Mouse (Mus musculus): ENCODE measurements around the gene Fam114a1.

Fam114a1 gene

DNA sequence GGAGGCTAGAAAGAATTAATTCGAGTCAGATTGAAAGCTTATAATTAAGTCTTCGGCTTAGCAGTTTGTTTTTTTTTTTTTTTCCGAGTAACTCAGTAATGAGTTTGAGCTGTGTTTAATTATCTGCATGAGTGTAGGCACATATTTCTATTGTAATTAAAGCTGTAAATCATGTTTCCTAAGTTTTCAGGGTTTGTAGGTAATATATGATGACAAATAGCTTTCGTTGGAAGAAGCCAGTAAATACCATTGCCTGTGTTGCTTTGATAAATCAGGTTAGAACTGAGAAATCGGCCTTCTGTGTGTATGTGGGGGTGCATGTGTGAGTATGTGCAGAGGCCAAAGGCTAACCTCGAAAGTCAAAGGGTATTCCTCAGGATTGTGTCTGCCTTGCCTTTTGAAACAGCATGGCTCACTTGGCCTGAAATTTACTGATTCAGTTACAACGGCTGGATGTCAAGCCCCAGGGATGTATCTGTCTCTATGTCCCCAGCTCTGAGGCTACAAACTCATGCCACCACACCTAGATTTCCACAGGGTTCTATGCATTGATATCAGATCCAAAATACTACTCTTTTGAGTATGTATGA, 34.2 kb downstream of the Fam114a1 start:
- DNase-seq (ENCODE audit: low spot score in 2 of 2): no peak

DNA sequence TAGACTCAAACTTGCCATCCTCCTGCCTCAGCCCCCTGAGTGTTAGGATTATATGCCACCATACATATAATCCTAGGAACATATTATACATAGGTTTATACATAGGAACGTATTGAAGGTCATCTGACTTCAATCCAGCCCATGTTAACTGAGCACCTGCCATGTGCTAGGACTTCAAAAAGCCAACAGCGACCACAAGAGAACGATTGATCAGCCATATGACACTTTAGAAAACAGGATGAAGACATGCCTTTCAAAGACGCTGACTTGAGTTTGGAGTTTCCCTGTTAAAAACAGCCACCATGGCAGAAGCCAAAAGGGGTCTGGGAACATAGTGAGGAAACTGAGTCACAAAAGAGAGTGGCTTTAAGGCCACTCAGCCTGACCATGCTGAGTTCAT, 35.4 kb downstream of the Fam114a1 start:
- DNase-seq (ENCODE audit: low spot score in 2 of 2): no peak

DNA sequence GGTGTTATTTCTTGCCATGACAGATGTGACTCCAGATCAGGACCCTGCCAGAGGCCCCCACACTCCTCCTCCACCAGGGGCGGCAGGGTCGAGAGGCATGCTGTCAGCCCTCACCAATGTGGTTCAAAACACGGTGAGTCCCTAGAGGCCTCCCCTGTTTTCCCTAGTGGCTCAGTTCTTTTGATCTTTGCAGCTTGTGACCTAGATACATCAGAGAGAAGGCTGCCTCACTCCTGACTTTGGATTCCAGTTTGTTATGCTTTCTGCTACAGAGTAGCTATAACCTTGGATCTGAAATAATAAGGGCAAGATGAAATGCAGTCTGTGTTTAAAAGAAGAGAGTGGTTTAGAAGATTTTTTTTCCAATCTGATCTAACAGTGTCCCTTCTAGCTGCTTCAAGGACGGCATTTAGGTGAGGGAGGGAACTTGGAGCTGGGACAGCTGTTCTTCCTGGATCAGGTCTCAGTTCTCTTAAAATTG, 36.2 kb downstream of the Fam114a1 start:
- DNase-seq (ENCODE audit: low spot score in 2 of 2): peak in 1 of 2 experiments; percentile 26

DNA sequence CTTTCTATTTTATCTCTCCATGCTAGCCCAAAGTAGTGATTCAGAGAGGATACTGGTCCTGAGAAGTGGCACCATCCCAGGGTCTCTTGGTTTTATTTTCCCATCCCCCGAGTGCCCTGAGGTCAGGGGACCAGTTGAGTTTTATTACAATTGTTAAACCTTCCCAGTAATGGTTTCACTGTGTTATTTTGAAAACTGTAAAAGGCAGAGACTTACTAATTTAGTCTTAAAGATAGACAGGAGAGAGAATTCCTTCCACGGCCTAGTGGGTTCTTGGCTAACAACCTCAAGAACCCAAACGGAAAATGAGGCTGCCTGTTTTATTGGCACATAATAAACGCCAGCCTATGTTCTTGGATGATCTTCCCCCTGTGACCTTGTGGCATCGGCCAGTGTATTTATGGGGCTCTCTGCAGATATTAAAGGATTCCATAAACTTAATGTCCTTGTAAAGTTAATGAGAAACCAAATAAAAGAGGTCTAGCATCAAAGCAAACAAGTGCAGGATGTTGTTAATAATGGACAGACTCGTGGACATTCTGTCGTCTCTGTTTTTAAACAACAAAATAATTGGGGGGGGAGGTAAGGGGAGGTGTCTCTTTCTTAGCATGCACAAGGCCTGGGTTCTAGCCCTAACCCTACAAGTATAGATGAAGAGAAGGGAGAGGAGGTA, 42.2 kb downstream of the Fam114a1 start:
- DNase-seq (ENCODE audit: low spot score in 2 of 2): no peak

DNA sequence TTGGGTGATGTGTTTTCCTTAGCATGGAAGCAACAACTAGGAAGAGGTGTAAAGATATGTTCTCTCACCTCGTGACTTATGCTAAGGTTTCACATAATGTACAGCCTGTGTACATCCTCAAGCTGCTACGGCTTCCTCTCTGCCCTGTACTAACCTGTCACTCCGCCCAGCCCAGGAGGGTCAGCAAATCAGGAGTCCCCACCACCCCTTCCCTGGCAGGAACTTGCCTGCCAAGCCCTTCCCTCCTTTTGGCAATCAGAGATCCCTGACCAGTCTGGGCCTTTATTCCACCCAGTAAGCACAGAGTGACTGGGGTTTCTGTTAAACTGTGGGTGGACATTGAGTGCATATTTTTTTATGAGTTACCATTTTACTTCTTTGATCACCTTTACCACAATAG, 45.6 kb downstream of the Fam114a1 start:
- no peak for DNase-seq (ENCODE audit: low spot score in 2 of 2)

DNA sequence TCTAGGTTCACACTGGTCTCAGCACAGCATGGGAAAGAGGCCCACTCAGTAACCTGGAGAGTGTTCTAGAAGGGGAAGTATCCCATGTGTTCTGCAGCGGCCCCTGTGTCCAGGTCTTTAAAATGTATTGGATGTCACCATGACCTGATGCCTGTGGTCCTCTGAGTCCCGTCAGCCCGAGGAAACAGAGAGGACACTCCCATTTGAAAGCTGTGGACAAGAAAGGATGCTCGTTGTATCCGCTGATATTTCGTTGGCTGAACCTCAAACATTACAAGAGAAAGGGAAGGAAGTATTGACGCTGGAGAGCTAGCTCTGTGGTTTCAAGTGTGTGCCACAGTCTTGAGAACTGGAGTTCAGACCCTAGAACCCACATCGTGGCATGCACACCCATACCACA, 49.2 kb downstream of the Fam114a1 start:
- no peak for DNase-seq (ENCODE audit: low spot score in 2 of 2)

DNA sequence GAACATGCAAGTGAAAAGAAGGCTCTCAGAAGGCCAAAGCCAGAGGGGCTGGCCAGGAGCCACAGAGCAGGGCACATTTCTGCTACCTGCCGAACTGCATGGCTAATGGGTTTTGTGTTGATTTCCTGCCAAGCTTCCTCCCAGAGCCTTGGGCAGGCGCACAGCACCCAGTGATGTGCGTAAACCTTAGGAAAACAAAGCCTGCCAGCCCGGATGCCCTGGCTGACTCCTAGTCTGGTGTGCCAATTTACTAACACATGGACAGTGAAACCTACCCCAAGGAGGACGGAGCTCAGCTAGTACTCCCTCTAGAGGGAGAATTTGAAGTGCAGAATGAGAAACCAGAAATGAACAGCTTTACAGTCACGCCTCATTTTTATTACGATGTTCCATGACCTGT, 50.0 kb downstream of the Fam114a1 start:
- peak in 1 of 2 experiments; percentile 5 for DNase-seq (ENCODE audit: low spot score in 2 of 2)

DNA sequence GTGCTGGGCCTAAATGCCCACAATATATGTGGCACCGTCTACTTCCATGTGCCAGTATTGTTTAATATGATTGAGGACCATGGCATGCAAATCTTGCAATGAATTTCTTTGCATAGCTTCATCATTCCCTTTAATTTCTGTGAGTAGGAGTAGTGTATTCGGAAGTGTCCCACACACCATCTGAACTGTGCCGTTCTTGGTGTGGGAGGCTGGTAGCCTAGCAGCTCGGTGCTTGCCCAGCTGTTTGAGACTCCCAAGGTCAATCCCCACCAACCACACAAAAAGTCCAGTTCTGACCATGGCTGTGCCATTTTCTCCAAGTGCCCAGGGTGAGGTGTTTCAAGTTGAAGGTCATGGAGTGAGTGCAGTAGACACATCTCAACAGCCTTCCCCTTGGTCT, 52.1 kb downstream of the Fam114a1 start:
- peak; percentile 52 to 57 for DNase-seq (ENCODE audit: low spot score in 2 of 2)

DNA sequence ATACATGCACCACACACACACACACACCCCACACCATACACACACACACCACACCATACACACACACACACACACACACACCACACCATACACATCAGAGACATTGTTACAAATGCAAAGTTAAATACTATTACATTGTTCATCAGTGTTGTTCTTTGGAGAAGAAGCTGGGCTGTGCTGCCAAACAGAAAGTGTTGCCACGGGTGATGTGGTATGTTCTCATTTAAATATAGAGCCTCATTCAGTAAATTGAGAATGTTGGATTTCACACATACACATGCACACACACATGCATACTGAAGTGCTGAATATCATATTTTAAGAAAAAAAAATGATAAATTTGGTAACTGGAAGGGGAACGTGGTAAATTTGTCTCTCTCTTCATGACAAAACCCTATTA, 54.8 kb downstream of the Fam114a1 start:
- no peak for DNase-seq (ENCODE audit: low spot score in 2 of 2)

DNA sequence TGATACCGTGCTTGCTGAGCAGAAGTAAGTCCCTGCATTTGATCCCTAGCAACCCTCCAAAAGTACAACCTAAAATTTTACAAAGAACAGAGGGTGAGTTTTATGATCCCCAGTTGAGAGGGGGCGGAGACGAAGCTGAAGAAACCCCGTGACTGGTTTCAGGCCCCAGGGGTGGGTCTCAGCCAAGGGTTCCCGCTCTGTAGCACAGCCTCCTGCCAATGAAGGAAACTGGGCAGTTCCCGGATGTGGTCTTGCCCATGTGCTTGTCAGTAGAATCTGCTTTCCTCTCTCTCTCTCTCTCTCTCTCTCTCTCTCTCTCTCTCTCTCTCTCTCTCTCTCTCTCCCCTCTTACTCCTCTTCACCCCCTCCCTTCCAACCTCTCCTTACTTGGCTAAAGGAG, 56.0 kb downstream of the Fam114a1 start:
- DNase-seq (ENCODE audit: low spot score in 2 of 2): no peak

DNA sequence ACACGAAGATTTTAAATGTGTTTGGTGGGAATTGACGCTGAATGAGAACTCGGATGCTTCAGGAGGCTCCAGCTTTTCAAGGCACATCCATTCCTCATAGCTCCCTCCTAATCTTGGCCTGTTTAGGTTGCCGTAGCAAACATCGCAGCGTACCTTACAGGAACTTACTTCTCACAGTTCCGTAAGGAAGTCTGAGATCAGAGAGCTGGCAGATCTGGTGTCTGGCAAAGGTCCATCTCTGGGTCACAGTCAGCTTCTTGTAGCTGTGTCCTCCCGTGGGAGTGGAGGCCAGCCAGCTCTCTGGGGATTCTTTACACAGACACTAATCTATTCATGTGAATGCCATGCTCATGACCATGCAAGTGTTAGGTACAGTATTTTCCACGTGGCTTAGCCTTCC, 56.9 kb downstream of the Fam114a1 start:
- DNase-seq (ENCODE audit: low spot score in 2 of 2): no peak

DNA sequence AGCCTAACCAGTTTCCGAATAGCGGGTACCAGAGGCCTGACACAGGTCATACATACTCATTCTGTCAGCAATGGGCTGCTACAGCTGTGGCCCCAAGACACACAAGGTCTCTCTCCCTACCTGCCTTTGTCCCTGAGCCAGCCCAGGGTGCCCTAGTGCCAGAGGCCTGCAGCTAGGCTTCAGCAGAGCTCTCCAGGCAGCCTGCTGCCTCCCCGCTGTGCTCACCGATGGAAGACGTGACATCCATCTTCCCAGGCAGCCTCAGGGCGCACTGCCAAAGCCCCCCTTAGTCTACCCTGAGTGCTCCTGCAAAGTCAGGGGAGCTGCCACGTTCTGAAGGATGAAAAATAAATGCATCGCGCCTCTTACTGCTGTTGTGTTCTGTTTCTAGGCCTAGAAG, 58.1 kb downstream of the Fam114a1 start:
- no peak for DNase-seq (ENCODE audit: low spot score in 2 of 2)

DNA sequence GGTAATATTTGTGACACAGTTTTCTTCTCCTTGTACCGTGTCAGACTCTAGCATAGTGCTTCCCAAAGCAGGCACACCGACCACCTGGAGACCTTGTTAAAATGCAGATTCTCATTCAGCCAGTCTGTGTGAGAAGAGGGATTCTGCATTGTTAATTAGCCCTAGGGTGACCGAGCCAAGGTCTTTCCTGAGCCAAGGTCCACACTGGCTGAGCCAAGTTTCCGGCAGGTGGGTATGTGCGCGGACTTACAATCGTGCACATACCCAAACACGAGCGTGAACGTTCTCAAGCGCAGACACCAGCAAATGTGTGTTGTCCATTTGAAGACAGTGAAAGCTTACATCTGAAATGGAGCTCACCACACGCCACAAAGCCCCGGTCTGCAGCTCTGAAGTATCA, 66.7 kb downstream of the Fam114a1 start:
- DNase-seq (ENCODE audit: low spot score in 2 of 2): peak in 1 of 2 experiments; percentile 38

DNA sequence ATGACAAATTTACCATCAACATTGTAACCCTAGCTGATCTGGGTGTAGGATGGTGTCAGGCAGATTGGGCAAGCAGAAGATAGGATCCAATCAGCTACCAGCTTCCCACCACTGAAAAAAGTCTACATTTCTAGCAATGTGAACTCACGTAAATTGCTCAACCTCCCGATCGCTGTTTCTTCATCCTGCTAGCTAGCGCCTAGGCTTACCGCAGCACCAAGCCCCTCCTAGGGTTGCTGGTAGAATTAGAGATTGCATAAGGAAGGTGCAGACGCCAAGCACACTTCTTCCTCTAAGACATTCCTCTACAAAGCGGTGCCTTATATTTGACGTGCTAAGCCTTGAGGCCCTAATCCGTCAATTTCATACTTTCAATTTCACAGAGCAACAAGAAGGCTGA, 68.4 kb downstream of the Fam114a1 start:
- DNase-seq (ENCODE audit: low spot score in 2 of 2): no peak

DNA sequence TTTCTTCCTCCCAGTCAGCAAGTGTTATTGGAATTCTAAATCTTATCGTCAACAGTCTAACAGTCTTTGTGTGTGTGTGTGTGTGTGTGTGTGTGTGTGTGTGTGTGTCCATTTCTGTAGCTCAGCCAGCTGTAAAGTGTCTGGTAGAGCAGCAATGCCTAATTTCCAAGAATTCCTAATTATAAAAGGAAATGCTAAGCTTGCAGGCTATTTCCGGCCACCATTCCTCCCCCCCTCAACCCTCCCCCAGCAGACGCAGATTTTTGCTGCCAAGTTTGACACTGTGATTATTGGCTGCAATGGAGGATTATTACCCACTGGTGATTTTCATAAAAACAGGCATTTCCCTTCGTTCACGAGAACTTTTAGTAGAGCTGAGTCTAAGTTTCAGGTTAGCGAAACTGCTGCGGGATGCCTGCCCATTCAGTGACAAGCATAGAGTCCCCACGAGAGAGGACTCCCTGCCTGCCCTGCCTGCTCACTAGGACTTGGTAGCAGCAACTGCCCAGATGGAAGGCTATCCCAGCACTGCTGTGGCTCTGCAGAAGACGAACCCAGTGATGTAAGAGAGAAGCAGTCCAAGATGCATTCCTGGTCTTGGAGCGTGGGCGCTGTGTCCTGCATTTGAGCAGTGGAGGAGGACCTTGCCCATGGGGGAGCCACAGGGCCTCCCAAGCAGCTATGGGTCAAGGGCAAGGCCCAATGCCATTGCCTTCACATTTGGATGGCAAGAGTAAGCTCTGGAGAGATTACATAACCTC, 69.1 kb downstream of the Fam114a1 start:
- DNase-seq (ENCODE audit: low spot score in 2 of 2): no peak

DNA sequence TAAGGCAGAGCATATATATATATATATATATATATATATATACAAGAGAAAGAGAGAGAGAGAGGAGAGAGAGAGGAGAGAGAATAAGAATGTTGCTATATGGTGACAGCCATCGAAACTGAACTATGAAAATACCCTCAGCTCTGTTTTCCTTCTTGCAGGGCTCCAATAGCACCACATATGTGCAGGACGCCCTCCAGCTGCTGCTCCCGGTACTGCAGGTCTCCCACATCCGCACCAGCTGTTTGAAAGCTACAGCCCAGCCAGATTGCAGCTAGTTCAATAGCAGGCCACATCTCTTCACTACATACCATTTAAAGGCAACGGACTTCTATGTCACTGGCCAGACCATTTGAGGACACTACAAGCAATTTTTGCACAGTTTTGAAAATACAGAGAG, 70.6 kb downstream of the Fam114a1 start:
- no peak for DNase-seq (ENCODE audit: low spot score in 2 of 2)

DNA sequence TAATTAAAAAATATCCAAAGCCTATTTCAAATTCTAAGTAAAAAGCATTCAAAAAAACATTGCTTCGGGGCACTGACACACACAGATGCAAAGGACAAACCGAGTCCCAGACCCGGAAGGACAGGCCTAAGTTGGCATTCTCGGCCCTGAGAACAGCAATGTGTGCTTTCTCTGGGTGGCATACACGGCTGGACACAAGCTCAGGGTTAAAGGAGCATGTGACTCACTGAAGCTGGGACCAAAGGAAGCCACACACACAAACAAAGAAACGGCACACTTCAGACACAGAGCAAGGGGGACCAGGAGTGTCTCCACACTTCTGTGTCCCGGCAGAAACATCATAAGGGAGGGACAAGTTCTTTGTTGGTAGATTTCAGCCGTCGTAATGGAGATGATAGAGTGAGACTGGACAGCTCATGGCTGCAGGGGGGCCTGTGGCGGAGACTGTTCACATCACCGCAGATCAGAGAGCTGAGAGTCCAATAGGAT, 73.6 kb downstream of the Fam114a1 start:
- DNase-seq (ENCODE audit: low spot score in 2 of 2): no peak

DNA sequence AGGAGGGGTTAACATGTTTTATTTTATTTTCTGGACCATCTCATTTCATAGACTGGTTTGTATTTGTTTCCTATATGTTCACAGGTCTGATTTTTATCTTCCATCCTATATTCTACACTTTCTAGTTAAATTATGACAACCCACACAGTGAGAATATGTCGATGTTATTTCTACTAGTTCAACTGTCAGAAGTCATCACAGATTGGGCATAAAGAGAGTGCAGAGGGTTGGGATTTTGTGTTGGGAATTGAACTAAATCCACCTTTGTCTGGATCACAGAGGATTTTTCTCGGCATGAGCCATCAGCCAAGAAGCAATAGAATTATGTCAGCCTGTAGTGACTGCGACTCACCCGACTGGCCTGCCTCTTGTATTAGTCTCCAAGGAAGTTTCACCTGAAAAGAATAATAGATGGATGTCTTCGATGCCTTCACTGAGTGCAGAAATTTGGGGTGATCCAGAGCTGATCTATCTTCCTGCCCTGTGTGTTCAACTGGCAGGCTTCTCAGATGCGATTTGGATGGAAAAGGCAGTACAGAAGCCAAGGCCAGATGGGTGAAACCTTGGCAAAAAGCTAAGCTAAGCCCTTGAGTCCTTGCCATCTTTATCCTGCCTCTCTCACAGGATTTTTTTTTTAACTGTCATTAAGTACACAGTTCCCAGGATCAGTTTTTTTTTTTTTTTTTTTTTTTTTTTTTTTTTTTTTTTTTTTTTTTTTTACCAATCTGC, 75.9 kb downstream of the Fam114a1 start:
- no peak for DNase-seq (ENCODE audit: low spot score in 2 of 2)

DNA sequence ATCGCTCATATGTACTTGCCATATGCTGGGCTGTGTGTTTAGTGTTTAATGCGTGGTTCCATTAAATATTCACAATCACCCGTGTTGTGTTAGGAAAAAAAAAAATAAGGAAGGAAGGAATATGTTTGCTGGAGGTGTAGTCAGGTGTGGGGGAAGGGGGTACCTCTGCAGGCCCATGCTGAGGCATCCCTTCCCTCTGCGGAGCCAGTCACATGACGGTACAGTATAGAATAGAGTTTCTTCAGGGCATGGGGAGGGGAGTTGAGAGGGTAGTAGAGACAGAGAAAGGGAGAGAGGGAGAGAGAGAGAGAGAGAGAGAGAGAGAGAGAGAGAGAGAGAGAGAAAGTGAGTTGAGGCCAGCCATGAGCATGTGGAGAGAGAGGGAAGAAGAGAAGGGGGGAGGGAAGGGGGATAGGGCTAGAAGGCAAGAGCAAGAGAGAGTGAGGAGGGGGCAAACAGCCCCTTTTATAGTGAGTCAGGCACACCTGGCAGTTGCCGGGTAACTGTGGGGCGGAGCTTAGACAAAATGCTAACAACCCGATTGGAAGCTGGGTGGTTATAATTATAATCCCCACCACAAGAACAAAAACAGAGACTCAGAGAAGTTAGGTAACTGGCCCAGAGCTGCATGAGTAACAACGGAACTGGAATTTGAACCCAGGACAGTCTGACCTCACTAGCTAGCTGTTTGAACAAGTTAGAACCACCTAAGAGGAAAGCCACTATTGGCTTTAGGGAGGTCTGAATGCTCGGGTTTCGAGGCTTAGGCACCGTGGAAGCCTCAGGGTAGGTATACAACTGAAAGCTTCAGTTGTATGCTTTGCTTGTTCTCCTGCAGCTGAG, 76.8 kb downstream of the Fam114a1 start:
- no peak for DNase-seq (ENCODE audit: low spot score in 2 of 2)

DNA sequence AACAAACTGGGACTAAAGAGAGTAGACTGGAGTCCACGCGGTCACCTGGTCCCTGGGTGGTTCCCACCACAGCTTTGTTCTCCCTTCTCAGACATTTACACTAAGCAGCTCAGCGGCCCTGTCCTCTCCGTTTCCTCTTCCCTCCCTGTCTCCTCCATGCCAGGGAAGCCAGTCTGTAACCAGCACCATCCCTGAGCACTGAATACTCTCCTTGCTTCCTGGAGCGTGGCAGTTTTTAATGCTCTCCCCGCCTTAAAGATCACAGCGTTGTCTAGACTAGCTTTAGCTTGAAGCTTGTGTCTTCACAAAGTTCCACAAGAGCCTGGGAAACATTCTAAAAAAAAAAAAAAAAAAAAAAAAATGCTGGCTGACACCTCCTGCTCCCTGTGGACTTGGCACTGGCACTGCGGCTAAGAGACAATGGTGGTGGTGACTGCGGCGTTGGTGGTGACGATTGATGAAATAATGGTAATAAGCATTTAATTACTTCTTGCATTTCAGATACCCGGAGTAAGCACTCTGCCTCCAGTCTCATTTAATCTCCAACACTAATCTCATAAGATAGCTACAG, 77.5 kb downstream of the Fam114a1 start:
- DNase-seq (ENCODE audit: low spot score in 2 of 2): no peak

DNA sequence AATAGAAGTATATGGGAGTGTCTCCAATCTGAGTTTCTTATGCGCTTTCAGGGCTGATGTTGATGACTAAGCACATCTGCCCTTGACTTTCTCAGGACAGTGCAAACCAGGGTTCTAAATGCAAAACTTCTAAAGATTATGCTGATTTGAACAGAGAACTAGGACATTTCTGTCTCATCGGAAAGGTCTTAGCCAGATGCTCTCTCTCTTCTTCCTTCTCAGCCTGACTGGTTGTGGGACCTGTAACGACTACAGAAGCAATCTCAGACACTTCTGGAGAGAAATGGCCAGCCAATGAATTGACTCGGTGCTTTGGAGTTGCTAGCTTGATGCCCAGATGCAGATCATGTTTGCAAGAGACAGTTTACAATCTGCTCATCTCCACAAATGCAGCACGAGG, 80.0 kb downstream of the Fam114a1 start:
- DNase-seq (ENCODE audit: low spot score in 2 of 2): no peak

All from frontal cortex, postnatal 36 days (tissue).